Mouse (Mus musculus): ENCODE measurements around the gene Grk4. TPM values are rescaled to one million over a fixed set of nuclear protein-coding genes. Genes with fewer than 3 reads are reported as not detected.

Grk4 gene
- polyA plus RNA-seq, 1 experiment from 2014 or later = 1.6 TPM

DNA sequence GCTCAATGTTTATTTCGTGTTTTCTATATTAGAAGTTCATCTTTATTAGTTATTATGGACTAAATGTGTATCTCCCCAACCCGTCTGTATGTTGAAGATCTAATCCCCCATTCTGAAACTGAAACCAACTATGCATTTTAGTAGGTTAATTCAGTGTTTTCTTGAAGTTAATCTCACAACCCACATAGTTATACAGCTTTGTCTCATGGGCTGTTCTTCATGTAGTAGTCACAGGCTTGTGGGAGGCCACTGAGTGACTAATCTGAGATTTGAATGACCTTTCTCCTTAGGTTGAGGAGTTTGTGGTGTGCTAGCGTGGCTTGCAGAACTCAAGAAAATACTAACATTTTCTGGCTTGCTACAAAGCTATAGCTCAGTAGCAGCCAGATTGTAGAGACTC is 124.8 kb downstream of the Grk4 start:
- no peak for ATAC-seq (ENCODE audit: insufficient read depth, low FRiP score, low TSS enrichment)

GRCm38 (mm10) chr5:34791141-34791540 is 131.0 kb downstream of the Grk4 start:
- H3K4me1 ChIP-seq (ENCODE audit: control insufficient read depth, insufficient read depth, low read length) = no peaks in the 10 kb centered on the region
- 95% methylated on average over 2 of the region's 2 CpGs for whole genome bisulfite sequencing
- DNase-seq (ENCODE audit: low spot score) (no peak), ATAC-seq (ENCODE audit: insufficient read depth, low FRiP score, low TSS enrichment) (no peak)
- H3K9ac ChIP-seq (ENCODE audit: low read length) = no peak overlapping the region
- H3K4me2 ChIP-seq (ENCODE audit: low read depth) = no peak overlapping the region
- no peak overlapping the region for H3K27ac ChIP-seq (ENCODE audit: low read depth, low read length)
- H3K9me3 ChIP-seq (ENCODE audit: control insufficient read depth, low read length) = no peaks in the 10 kb centered on the region
- H3K4me3 ChIP-seq (ENCODE audit: low read depth, low read length) = no peak overlapping the region
- H3K36me3 ChIP-seq (ENCODE audit: control insufficient read depth, insufficient read depth, low read length) = no peaks in the 10 kb centered on the region; the same call in 1 of the 2 replicates
- no peaks in the 10 kb centered on the region for H3K27me3 ChIP-seq (ENCODE audit: control insufficient read depth, insufficient read depth, low read length)

More for the DNA sequence above, 124.8 kb downstream of the Grk4 start:
- Histone ChIP-seq H3K36me3 (ENCODE audit: control insufficient read depth, insufficient read depth, low read length) (no peaks in the 10 kb centered on the region), H3K4me1 (ENCODE audit: control insufficient read depth, insufficient read depth, low read length) (no peaks in the 10 kb centered on the region), H3K4me2 (ENCODE audit: low read depth) (no peak overlapping the region), H3K4me3 (ENCODE audit: low read depth, low read length) (no peak overlapping the region), H3K27ac (ENCODE audit: low read depth, low read length) (no peak overlapping the region), H3K9me3 (ENCODE audit: control insufficient read depth, low read length) (no peaks in the 10 kb centered on the region), H3K27me3 (ENCODE audit: control insufficient read depth, insufficient read depth, low read length) (no peaks in the 10 kb centered on the region), H3K9ac (ENCODE audit: low read length) (no peak overlapping the region)
- no peak for DNase-seq (ENCODE audit: low spot score)
- 89% methylated on average over 3 of the region's 3 CpGs for WGBS

GRCm38 (mm10) chr5:34800292-34800953 is 140.2 kb downstream of the Grk4 start:
- H3K4me1 ChIP-seq (ENCODE audit: control insufficient read depth, insufficient read depth, low read length) = no peaks in the 10 kb centered on the region
- 98% methylated on average over 5 of the region's 5 CpGs for WGBS
- H3K27ac ChIP-seq (ENCODE audit: low read depth, low read length) = no peak overlapping the region
- no peak overlapping the region for H3K4me3 ChIP-seq (ENCODE audit: low read depth, low read length)
- H3K4me2 ChIP-seq (ENCODE audit: low read depth) = no peak overlapping the region
- H3K9me3 ChIP-seq (ENCODE audit: control insufficient read depth, low read length) = no peaks in the 10 kb centered on the region
- H3K36me3 ChIP-seq (ENCODE audit: control insufficient read depth, insufficient read depth, low read length) = no peaks in the 10 kb centered on the region; the same call in none of the 2 replicates
- no peak overlapping the region for H3K9ac ChIP-seq (ENCODE audit: low read length)
- ATAC-seq (ENCODE audit: insufficient read depth, low FRiP score, low TSS enrichment) (no peak), DNase-seq (ENCODE audit: low spot score) (no peak)
- no peaks in the 10 kb centered on the region for H3K27me3 ChIP-seq (ENCODE audit: control insufficient read depth, insufficient read depth, low read length)

MicroRNAs within 50 kb of the gene (microRNA counts, 519-probe panel; counts per million panel counts)
- 171 counts per million, percentile 57 among the panel's probes with 10 or more counts for microRNA mmu-miR-467g

Small RNAs within 50 kb of the gene (microRNA-seq; reads per million reads assigned to microRNA genes)
- gene Mir467g = not detected

Other genes with a start within 250 kb of the Grk4 start
- gene Tnip2, start 146.4 kb upstream of the Grk4 start, polyA plus RNA-seq (2014; fragmentation: Nextera tagmentation; extraction: Ambion mirVana) = 4.3 and 5.1 TPM in 2 replicates
- 9.6 and 11.5 TPM in 2 replicates for gene Sh3bp2, start 134.5 kb upstream of the Grk4 start, polyA plus RNA-seq (2014; fragmentation: Nextera tagmentation; extraction: Ambion mirVana)
- gene Add1, start 86.7 kb upstream of the Grk4 start, polyA plus RNA-seq (2014; fragmentation: Nextera tagmentation; extraction: Ambion mirVana) = 195 and 204 TPM in 2 replicates
- 66.8 and 88.5 TPM in 2 replicates for gene Mfsd10, start 23.2 kb upstream of the Grk4 start, polyA plus RNA-seq (2014; fragmentation: Nextera tagmentation; extraction: Ambion mirVana)
- gene Nop14, start 231 bp upstream of the Grk4 start, polyA plus RNA-seq (2014; fragmentation: Nextera tagmentation; extraction: Ambion mirVana) = 32.0 and 33.5 TPM in 2 replicates
- gene Htt, start 101.4 kb downstream of the Grk4 start, polyA plus RNA-seq (2014; fragmentation: Nextera tagmentation; extraction: Ambion mirVana) = 14.8 and 16.3 TPM in 2 replicates
- 1.9 and 2.9 TPM in 2 replicates for gene Msantd1, start 247.6 kb downstream of the Grk4 start, polyA plus RNA-seq (2014; fragmentation: Nextera tagmentation; extraction: Ambion mirVana)

All from neural tube, embryonic 11.5 days (tissue).